Mouse (Mus musculus) CH12.LX (cell line): Measurements from ENCODE around the gene Hoxb3.

ENCODE experiments used
- ELF1 ChIP-seq: IDR thresholded peaks from 2 replicates; pipeline ENCODE4 v1.6.1; 2014; ENCODE audit warnings: low read depth, mild to moderate bottlenecking, inconsistent platforms, low read length, improper control_type of control experiment
- UBTF ChIP-seq: IDR thresholded peaks from 2 replicates; pipeline ENCODE4 v1.6.1; 2012; ENCODE audit warnings: low read depth, mild to moderate bottlenecking, inconsistent platforms, low read length, improper control_type of control experiment, moderate library complexity

- TF ChIP-seq UBTF (no peak), ELF1 (no peak)
These were observed 22.1 kb upstream of the Hoxb3 start for GRCm38 (mm10) chr11:96301064-96301431.
